Mouse (Mus musculus): ENCODE results near the gene Cep19. TPM values are rescaled to one million over a fixed set of nuclear protein-coding genes. Genes with fewer than 3 reads are reported as not detected.

The Cep19 gene
- polyA plus RNA-seq, 1 experiment from 2014 or later: 5.8 TPM

DNA sequence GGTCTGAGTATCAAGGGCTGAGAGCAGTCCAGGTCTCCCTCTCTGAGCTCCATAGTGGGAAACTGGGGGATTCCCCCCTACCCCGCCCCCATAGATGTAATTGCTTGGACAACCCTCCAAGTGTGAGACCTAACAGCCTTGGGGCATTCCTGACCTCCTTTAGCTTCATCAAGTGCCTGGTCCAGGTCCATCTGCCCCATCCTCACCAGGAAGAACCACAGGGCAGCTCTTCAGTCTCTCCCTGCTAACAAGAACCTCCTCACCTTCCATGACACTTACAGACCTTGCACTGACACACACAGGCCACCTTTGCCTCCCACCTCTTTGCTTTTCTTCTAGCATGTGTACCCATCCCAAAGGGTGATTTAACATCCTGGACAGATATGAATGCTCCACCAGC lies 54.4 kb downstream of the Cep19 start:
- Histone ChIP-seq H3K4me2 (ENCODE audit: low read depth, low read length) (no peak overlapping the region), H3K27me3 (ENCODE audit: control insufficient read depth, insufficient read depth, low read depth, low read length) (no peaks in the 10 kb centered on the region), H3K27ac (ENCODE audit: low read length) (no peak overlapping the region), H3K4me3 (ENCODE audit: low read depth, low read length) (no peak overlapping the region), H3K9me3 (replicated peaks; ENCODE audit: control insufficient read depth, low read length) (no peaks in the 10 kb centered on the region), H3K9ac (ENCODE audit: low read depth, low read length) (no peak overlapping the region), H3K4me1 (ENCODE audit: control insufficient read depth, low read depth, low read length) (peaks cover 8% of the 10 kb centered on the region), H3K36me3 (ENCODE audit: control insufficient read depth, insufficient read depth) (peaks cover 3% of the 10 kb centered on the region)
- 76% methylated on average over 1 of the region's 1 CpGs for WGBS (ENCODE audit: insufficient replicate concordance)
- no peak for ATAC-seq (ENCODE audit: low read depth)

DNA sequence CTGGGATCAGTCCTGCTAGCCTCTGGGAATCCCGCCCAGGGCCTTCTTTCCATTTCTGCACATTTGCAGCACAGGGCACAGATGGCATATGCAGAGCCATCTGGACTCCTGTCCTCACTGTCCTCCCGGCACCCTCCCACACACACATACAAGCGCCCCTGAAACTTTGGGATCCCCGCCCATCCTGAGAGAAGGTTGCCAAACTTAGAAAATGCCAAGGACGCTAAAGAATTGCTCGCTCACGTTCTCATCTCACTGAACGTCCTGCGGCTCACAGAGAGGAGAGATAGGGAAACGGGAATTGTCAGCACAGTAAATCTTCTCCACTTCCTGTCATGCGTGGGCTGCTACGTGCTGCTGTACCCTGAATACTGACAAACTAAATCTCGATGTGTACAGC lies 54.8 kb downstream of the Cep19 start:
- no peaks in the 10 kb centered on the region for H3K9me3 ChIP-seq (replicated peaks; ENCODE audit: control insufficient read depth, low read length)
- H3K27me3 ChIP-seq (ENCODE audit: control insufficient read depth, insufficient read depth, low read depth, low read length): no peaks in the 10 kb centered on the region
- H3K4me2 ChIP-seq (ENCODE audit: low read depth, low read length): no peak overlapping the region
- H3K36me3 ChIP-seq (ENCODE audit: control insufficient read depth, insufficient read depth): peaks cover 3% of the 10 kb centered on the region
- no peak overlapping the region for H3K27ac ChIP-seq (ENCODE audit: low read length)
- H3K4me1 ChIP-seq (ENCODE audit: control insufficient read depth, low read depth, low read length): peaks cover 8% of the 10 kb centered on the region
- H3K4me3 ChIP-seq (ENCODE audit: low read depth, low read length): no peak overlapping the region
- no peak for ATAC-seq (ENCODE audit: low read depth)
- 64% methylated on average over 13 of the region's 13 CpGs for WGBS (ENCODE audit: insufficient replicate concordance)
- no peak overlapping the region for H3K9ac ChIP-seq (ENCODE audit: low read depth, low read length)

DNA sequence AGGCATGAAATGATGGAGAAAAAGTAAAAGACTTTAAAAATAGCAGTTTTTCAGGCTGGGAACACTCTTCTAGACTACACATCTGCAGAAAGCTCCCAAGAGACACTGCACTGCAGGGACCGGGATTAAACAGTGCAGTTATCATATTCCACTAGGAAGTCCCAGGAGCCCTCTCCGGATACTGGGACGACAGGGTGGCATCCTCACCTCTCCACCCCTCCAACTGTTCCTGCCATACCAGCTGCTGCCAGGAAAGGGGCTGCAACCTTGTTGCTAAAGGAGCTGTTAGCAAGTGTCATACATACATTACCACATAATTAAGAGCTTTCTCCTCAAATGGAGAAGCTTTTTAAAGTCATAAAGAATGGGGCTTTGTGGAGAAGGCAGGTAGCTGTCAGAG lies 57.1 kb downstream of the Cep19 start:
- no peaks in the 10 kb centered on the region for H3K9me3 ChIP-seq (replicated peaks; ENCODE audit: control insufficient read depth, low read length)
- H3K27me3 ChIP-seq (ENCODE audit: control insufficient read depth, insufficient read depth, low read depth, low read length): no peaks in the 10 kb centered on the region
- H3K36me3 ChIP-seq (ENCODE audit: control insufficient read depth, insufficient read depth): peaks cover 3% of the 10 kb centered on the region
- H3K4me3 ChIP-seq (ENCODE audit: low read depth, low read length): no peak overlapping the region
- WGBS (ENCODE audit: insufficient replicate concordance): 56% methylated on average over 3 of the region's 3 CpGs
- no peak for ATAC-seq (ENCODE audit: low read depth)
- H3K4me1 ChIP-seq (ENCODE audit: control insufficient read depth, low read depth, low read length): peaks cover 8% of the 10 kb centered on the region
- H3K9ac ChIP-seq (ENCODE audit: low read depth, low read length): no peak overlapping the region
- H3K4me2 ChIP-seq (ENCODE audit: low read depth, low read length): no peak overlapping the region
- no peak overlapping the region for H3K27ac ChIP-seq (ENCODE audit: low read length)

DNA sequence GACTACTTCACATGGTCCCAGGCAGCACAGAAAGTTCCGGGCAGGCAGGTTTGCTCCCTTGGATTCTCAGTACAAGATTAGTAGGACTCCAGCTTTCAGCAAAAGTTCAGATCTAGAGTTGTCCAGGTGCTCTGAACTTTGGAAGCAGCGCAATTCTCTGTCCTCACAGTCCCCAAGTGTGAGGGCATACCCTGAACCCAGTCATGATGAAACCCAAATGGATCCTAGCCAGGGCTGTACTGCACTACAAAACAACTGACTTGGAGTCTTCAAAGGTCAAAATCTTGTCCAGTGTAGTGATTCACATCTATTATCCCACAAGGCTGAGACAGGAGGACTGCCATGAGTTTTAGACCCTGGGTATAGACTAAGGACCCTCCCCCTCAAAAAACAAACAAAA lies 57.8 kb downstream of the Cep19 start:
- no peak overlapping the region for H3K27ac ChIP-seq (ENCODE audit: low read length)
- H3K27me3 ChIP-seq (ENCODE audit: control insufficient read depth, insufficient read depth, low read depth, low read length): no peaks in the 10 kb centered on the region
- no peak overlapping the region for H3K9ac ChIP-seq (ENCODE audit: low read depth, low read length)
- peaks cover 8% of the 10 kb centered on the region for H3K4me1 ChIP-seq (ENCODE audit: control insufficient read depth, low read depth, low read length)
- H3K4me2 ChIP-seq (ENCODE audit: low read depth, low read length): no peak overlapping the region
- WGBS (ENCODE audit: insufficient replicate concordance): 68% methylated on average over 2 of the region's 2 CpGs
- H3K4me3 ChIP-seq (ENCODE audit: low read depth, low read length): no peak overlapping the region
- H3K36me3 ChIP-seq (ENCODE audit: control insufficient read depth, insufficient read depth): peaks cover 3% of the 10 kb centered on the region
- H3K9me3 ChIP-seq (replicated peaks; ENCODE audit: control insufficient read depth, low read length): no peaks in the 10 kb centered on the region
- peak; percentile 58 for ATAC-seq (ENCODE audit: low read depth)

Other genes starting within 250 kb of the Cep19 start
- gene Meltf, start 221.0 kb upstream of the Cep19 start, polyA plus RNA-seq (2015; fragmentation: Nextera tagmentation; extraction: Ambion mirVana): 0.55 TPM in 1 of 2 replicates, not detected in the other
- 0.37 and 0.48 TPM in 2 replicates for gene Pigz, start 165.9 kb upstream of the Cep19 start, polyA plus RNA-seq (2015; fragmentation: Nextera tagmentation; extraction: Ambion mirVana)
- 36.7 and 37.4 TPM in 2 replicates for gene 0610012G03Rik, start 151.3 kb upstream of the Cep19 start, polyA plus RNA-seq (2015; fragmentation: Nextera tagmentation; extraction: Ambion mirVana)
- 25.8 and 26.8 TPM in 2 replicates for gene Ncbp2, start 151.3 kb upstream of the Cep19 start, polyA plus RNA-seq (2015; fragmentation: Nextera tagmentation; extraction: Ambion mirVana)
- gene Senp5, start 96.5 kb upstream of the Cep19 start, polyA plus RNA-seq (2015; fragmentation: Nextera tagmentation; extraction: Ambion mirVana): 4.9 and 5.4 TPM in 2 replicates
- gene Pak2, start 20.5 kb upstream of the Cep19 start, polyA plus RNA-seq (2015; fragmentation: Nextera tagmentation; extraction: Ambion mirVana): 9.7 and 10.6 TPM in 2 replicates
- gene Pigx, start 60 bp upstream of the Cep19 start, polyA plus RNA-seq (2015; fragmentation: Nextera tagmentation; extraction: Ambion mirVana): 33.7 and 36.0 TPM in 2 replicates
- gene Nrros, start 65.8 kb downstream of the Cep19 start, polyA plus RNA-seq (2015; fragmentation: Nextera tagmentation; extraction: Ambion mirVana): 22.8 and 23.3 TPM in 2 replicates
- gene Bex6, start 80.0 kb downstream of the Cep19 start, polyA plus RNA-seq (2015; fragmentation: Nextera tagmentation; extraction: Ambion mirVana): 0.90 and 1.1 TPM in 2 replicates
- 1.5 and 1.6 TPM in 2 replicates for gene Fbxo45, start 147.4 kb downstream of the Cep19 start, polyA plus RNA-seq (2015; fragmentation: Nextera tagmentation; extraction: Ambion mirVana)
- 9.8 and 11.4 TPM in 2 replicates for gene Wdr53, start 147.4 kb downstream of the Cep19 start, polyA plus RNA-seq (2015; fragmentation: Nextera tagmentation; extraction: Ambion mirVana)
- not detected in 2 replicates for gene Smco1, start 171.7 kb downstream of the Cep19 start, polyA plus RNA-seq (2015; fragmentation: Nextera tagmentation; extraction: Ambion mirVana)
- 10.9 and 11.9 TPM in 2 replicates for gene Rnf168, start 177.7 kb downstream of the Cep19 start, polyA plus RNA-seq (2015; fragmentation: Nextera tagmentation; extraction: Ambion mirVana)
- gene Ubxn7, start 232.5 kb downstream of the Cep19 start, polyA plus RNA-seq (2015; fragmentation: Nextera tagmentation; extraction: Ambion mirVana): 10.2 TPM in 2 replicates